Mouse (Mus musculus) spleen, adult 2 months (tissue): ENCODE measurements around the gene Arhgap21.

ENCODE experiments used
- CTCF ChIP-seq: fragments of 200-500 bp; IDR thresholded peaks from 2 replicates; pipeline ENCODE4 v1.5.1; 2011; ENCODE audit warnings: mild to moderate bottlenecking, inconsistent platforms; ENCODE audit not compliant: insufficient read depth, insufficient read length, insufficient replicate concordance; ENCODE audit errors: extremely low read depth
- POLR2A ChIP-seq: fragments of 200-500 bp; IDR thresholded peaks from 2 replicates; pipeline ENCODE4 v1.6.1; 2011; ENCODE audit warnings: low read depth, low read length, inconsistent platforms

DNA sequence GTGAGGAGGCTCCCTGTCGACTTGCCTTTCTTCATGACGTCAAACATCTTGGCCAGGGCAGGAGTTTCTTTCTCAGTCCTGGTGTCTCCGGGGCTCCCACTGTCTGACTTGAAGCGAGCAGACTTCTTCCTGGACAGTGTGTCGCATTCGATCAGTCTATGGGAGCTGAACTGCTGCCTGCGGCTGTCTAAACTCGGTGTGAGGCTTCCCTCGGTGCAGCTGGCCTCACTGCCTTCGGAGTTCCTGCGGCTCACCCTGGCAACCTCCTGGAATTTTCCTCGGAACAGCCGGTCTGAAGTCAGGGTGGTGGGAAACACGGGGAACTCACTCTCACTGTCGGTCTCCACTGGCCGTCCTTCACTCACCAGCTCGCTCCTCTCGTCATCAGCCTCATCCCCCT, 119.3 kb downstream of the Arhgap21 start:
- TF ChIP-seq POLR2A (no peak), CTCF (no peak)
